Mouse (Mus musculus): Measurements from ENCODE around the gene Tfap2b.

DNA sequence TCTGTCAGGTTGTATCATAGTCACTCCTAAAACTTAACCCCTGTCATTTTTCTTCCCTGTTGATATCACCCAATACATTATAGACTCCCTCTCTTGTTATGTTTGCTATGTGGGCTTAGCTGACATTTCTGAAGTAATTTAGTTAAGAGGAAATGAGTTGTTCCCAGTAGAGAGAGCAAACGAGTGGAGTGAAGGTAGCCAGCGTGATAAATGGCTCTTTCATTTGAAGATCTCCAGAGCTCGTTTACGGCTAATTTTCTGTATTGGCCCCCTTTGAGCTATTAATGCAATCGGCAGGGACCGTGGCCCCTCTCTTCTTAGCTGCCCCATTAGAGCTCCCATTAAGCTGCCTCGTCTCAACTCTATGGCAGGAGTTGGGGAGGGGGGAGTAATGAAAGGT is 12.9 kb downstream of the Tfap2b start:
- no peak for TF ChIP-seq POLR2A (IDR thresholded peaks at IDR 0.05; ENCODE audit: low read depth, low read length)
- no peak for TF ChIP-seq CTCF (IDR thresholded peaks at IDR 0.05; ENCODE audit: extremely low read depth, insufficient read depth, insufficient read length, insufficient replicate concordance)
